Mouse (Mus musculus): ENCODE measurements around the gene Gpatch8. TPM values are rescaled to one million over a fixed set of nuclear protein-coding genes. Genes with fewer than 3 reads are reported as not detected.

Gpatch8 gene
- polyA plus RNA-seq, 1 experiment from 2014 or later = 18.9 TPM

DNA sequence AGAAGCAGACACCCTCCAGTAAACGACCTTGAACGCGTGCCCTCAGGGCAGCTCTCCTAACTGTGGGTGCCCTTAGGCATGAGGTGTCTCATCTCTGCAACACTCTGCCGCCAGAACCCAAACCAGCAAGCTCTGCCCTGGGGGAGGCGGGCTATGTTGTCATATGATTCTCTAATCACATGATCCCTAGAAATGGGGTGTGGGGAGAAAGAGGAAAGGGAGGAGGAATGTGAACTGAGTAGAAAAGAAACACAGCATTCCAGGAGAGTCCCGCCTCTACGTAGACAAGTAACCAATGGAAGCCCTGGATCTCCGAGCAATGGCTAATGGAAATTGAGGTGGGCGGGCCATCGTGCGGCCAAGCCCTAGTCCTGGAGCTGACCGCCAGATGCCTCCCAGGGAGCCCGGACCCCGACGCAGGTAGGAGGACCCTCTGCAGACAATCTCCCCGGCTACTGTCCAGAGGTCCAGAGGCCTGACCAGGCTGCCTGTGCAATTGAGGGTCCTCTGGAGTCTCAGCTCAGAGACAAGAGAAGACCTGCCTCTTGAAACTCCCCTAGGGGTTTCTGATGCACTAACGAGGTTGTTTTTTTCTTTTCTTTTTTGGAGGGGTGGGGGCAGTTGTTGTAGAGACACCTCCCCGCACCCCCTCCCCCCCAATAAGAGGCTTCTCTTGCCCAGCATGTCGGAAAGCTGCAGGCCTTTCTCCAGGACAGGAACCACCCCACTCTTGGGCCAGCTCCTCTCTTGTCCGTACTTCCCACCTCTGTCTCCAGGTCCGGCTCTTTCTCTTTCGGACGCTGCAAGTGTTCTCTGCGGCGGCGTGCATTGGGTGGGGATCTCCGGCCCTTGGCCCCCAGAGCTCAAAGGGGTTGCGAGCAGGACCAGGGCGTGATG, 125.8 kb downstream of the Gpatch8 start, which contains the start of gene Grn:
Gene Grn (plus strand): TSS at position 195 of the 897 bp plus-strand sequence.
- no peaks in the 10 kb centered on the region for H3K9me3 ChIP-seq (ENCODE audit: control insufficient read depth)
- 0 out of 2 replicates have a peak, but pooled peaks have one; percentile 4 for TF ChIP-seq CTCF (IDR thresholded peaks at IDR 0.05; ENCODE audit: low read depth)
- peak within 1 kb of the TSS; percentile 70 for H3K9ac ChIP-seq (ENCODE audit: low read depth, low read length)
- peak within 1 kb of the TSS; percentile 74 for H3K4me3 ChIP-seq (ENCODE audit: low read depth, low read length)
- H3K4me1 ChIP-seq (replicated peaks; ENCODE audit: control insufficient read depth, insufficient read depth, low read length) = no peaks in the 10 kb centered on the region
- H3K4me2 ChIP-seq (replicated peaks; ENCODE audit: low read depth) = peak within 1 kb of the TSS; percentile 87
- peaks cover 27% of the 10 kb centered on the region for H3K36me3 ChIP-seq (ENCODE audit: control insufficient read depth, insufficient read depth)
- WGBS = 0% methylated on average over 29 of the region's 29 CpGs
- ATAC-seq = peak; percentile 91
- H3K27ac ChIP-seq (ENCODE audit: low read depth, low read length) = peak within 1 kb of the TSS; percentile 84
- H3K27me3 ChIP-seq (replicated peaks; ENCODE audit: control insufficient read depth, insufficient read depth, low read length) = no peaks in the 10 kb centered on the region

DNA sequence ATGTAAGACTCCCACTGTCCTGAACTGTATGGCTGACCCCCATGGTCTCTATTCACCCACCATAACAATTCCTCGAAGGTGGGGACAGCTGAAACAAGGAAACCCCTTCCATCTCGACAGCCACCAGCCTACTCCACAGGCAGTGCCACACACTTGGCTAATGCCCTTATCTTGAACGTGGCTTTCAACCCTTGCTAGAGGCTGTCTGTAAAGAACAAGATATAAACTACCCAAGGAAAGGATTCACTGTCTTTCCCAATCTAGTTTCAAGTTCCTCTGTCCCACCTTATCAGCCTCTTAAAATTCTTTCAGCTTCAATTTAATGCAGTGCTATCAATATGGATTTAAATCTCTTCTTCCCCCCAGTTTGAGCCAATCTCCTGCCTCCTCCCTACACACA, 126.6 kb downstream of the Gpatch8 start:
- Histone ChIP-seq H3K9me3 (ENCODE audit: control insufficient read depth) (no peaks in the 10 kb centered on the region), H3K27ac (ENCODE audit: low read depth, low read length) (peak overlapping the region; percentile 84; the same call in 1 of the 2 replicates), H3K27me3 (replicated peaks; ENCODE audit: control insufficient read depth, insufficient read depth, low read length) (no peaks in the 10 kb centered on the region), H3K4me2 (replicated peaks; ENCODE audit: low read depth) (peak overlapping the region; percentile 87), H3K9ac (ENCODE audit: low read depth, low read length) (peak overlapping the region; percentile 70; the same call in 1 of the 2 replicates), H3K4me3 (ENCODE audit: low read depth, low read length) (peak overlapping the region; percentile 74), H3K36me3 (ENCODE audit: control insufficient read depth, insufficient read depth) (peaks cover 19% of the 10 kb centered on the region; the same call in 1 of the 2 replicates), H3K4me1 (replicated peaks; ENCODE audit: control insufficient read depth, insufficient read depth, low read length) (no peaks in the 10 kb centered on the region)
- 29% methylated on average over 3 of the region's 3 CpGs for WGBS
- TF ChIP-seq CTCF (IDR thresholded peaks at IDR 0.05; ENCODE audit: low read depth) = no peak
- no peak for ATAC-seq

DNA sequence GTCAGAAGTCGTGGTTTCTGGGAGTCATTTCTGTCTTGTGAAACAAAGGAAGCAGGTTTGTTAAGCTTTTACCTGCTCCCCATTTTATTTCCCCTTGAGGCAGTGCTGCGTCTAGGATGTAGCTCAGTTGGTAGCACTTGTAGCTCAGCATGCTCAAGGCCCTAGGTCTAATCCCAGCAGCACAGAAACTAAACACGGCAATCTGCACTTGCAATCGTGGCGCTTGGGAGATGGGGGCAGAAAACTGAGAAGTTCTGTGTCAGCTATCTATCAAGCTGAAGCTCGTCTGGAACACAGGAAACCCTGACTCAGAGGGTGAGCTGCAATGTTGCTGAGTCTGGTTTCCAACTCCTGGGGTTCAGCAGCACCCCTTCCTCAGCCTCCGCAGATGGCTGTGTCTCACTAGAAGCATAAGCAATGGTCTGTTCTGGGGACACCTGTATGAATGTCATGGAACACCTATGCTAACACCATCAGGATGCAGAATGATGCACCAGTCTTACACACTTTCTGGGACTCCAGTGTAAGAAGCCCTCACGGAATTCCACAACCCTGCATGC, 127.1 kb downstream of the Gpatch8 start:
- H3K9me3 ChIP-seq (ENCODE audit: control insufficient read depth) = no peaks in the 10 kb centered on the region
- peaks cover 15% of the 10 kb centered on the region; the same call in 1 of the 2 replicates for H3K36me3 ChIP-seq (ENCODE audit: control insufficient read depth, insufficient read depth)
- H3K27ac ChIP-seq (ENCODE audit: low read depth, low read length) = no peak overlapping the region
- H3K27me3 ChIP-seq (replicated peaks; ENCODE audit: control insufficient read depth, insufficient read depth, low read length) = no peaks in the 10 kb centered on the region
- H3K4me2 ChIP-seq (replicated peaks; ENCODE audit: low read depth) = peak overlapping the region; percentile 87
- WGBS = 53% methylated on average over 8 of the region's 8 CpGs
- no peak for ATAC-seq
- TF ChIP-seq CTCF (IDR thresholded peaks at IDR 0.05; ENCODE audit: low read depth) = no peak
- H3K4me1 ChIP-seq (replicated peaks; ENCODE audit: control insufficient read depth, insufficient read depth, low read length) = no peaks in the 10 kb centered on the region
- no peak overlapping the region for H3K9ac ChIP-seq (ENCODE audit: low read depth, low read length)
- H3K4me3 ChIP-seq (ENCODE audit: low read depth, low read length) = peak overlapping the region; percentile 74; the same call in 1 of the 2 replicates

Other genes with a start within 250 kb of the Gpatch8 start
- gene Ubtf, start 236.7 kb downstream of the Gpatch8 start, polyA plus RNA-seq (2015; fragmentation: Nextera tagmentation; extraction: Ambion mirVana) = 39.6 and 41.9 TPM in 2 replicates
- gene Slc4a1, start 190.2 kb downstream of the Gpatch8 start, polyA plus RNA-seq (2015; fragmentation: Nextera tagmentation; extraction: Ambion mirVana) = 0.29 and 0.34 TPM in 2 replicates
- 5.2 and 5.3 TPM in 2 replicates for gene Rundc3a, start 163.0 kb downstream of the Gpatch8 start, polyA plus RNA-seq (2015; fragmentation: Nextera tagmentation; extraction: Ambion mirVana)
- gene Slc25a39, start 148.4 kb downstream of the Gpatch8 start, polyA plus RNA-seq (2015; fragmentation: Nextera tagmentation; extraction: Ambion mirVana) = 283 and 296 TPM in 2 replicates
- gene Grn, start 126.1 kb downstream of the Gpatch8 start, polyA plus RNA-seq (2015; fragmentation: Nextera tagmentation; extraction: Ambion mirVana) = 339 and 382 TPM in 2 replicates
- gene Fam171a2, start 108.7 kb downstream of the Gpatch8 start, polyA plus RNA-seq (2015; fragmentation: Nextera tagmentation; extraction: Ambion mirVana) = 1.7 and 1.8 TPM in 2 replicates
- gene Itga2b, start 86.3 kb downstream of the Gpatch8 start, polyA plus RNA-seq (2015; fragmentation: Nextera tagmentation; extraction: Ambion mirVana) = 2.5 and 2.6 TPM in 2 replicates
- gene Gm11627, start 23.1 kb upstream of the Gpatch8 start, polyA plus RNA-seq (2015; fragmentation: Nextera tagmentation; extraction: Ambion mirVana) = 11.2 and 12.7 TPM in 2 replicates
- gene Fzd2, start 48.0 kb upstream of the Gpatch8 start, polyA plus RNA-seq (2015; fragmentation: Nextera tagmentation; extraction: Ambion mirVana) = 6.0 and 6.2 TPM in 2 replicates
- gene Meioc, start 107.3 kb upstream of the Gpatch8 start, polyA plus RNA-seq (2015; fragmentation: Nextera tagmentation; extraction: Ambion mirVana) = 0.09 and 0.14 TPM in 2 replicates
- gene Ccdc43, start 141.4 kb upstream of the Gpatch8 start, polyA plus RNA-seq (2015; fragmentation: Nextera tagmentation; extraction: Ambion mirVana) = 16.2 and 17.1 TPM in 2 replicates
- gene Adam11, start 205.0 kb upstream of the Gpatch8 start, polyA plus RNA-seq (2015; fragmentation: Nextera tagmentation; extraction: Ambion mirVana) = 0.80 and 1.3 TPM in 2 replicates

Measured in intestine, postnatal 0 days (tissue).